16 mouse cellular contexts compared by ENCODE assay signal in the genomic region with DNA sequence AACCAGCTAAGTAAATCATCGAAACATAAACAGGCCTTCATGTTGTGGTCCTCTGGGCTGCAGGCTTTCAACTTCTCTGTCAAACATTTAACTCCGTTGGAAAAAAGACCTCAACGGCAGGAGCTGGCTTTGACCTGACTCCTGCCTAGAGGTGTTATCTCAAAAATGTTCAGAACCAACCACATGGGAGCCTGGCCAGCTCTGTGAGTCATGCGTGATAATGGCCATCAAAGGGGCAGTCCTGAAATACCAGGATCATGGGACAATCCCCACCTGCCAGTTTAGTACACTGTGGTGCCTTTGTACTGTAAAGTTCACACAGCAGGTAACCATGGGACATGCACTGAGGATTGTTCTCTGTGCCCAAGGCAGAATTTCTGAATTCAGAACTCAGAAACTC.
A peak's percentile ranks its signal among the peaks of the same experiment; 100 is the strongest.
DNase-seq lines count a peak whose midpoint lies in the region; ATAC-seq lines count a peak whose summit lies in the region.
"Had no signal": no experiment of that assay in that cellular context is flagged by ENCODE, and none has a peak within 500 bp of the region (broad histone marks: within the 10 kb centered on the region; RNA-seq: fewer than 3 reads in every experiment).

No protein-coding gene starts in this region.

- H3K9me3 ChIP-seq in kidney, embryonic 15.5 days (replicated peaks) = no peaks in the 10 kb centered on the region
- no peaks in the 10 kb centered on the region for H3K9me3 ChIP-seq in heart, embryonic 13.5 days
- H3K9me3 ChIP-seq in intestine, embryonic 16.5 days (ENCODE audit: control insufficient read depth, low read length) = no peaks in the 10 kb centered on the region
- no peaks in the 10 kb centered on the region for H3K9me3 ChIP-seq in stomach, embryonic 15.5 days
- H3K9me3 ChIP-seq: hindbrain, embryonic 15.5 days; midbrain, embryonic 13.5 days; neural tube, embryonic 12.5 days had no signal

- H3K4me3 ChIP-seq in kidney, embryonic 15.5 days (replicated peaks) = no peak overlapping the region
- H3K4me3 ChIP-seq in heart, embryonic 13.5 days = no peak overlapping the region
- H3K4me3 ChIP-seq in intestine, embryonic 16.5 days (ENCODE audit: low read length) = no peak overlapping the region
- H3K4me3 ChIP-seq in stomach, embryonic 15.5 days (replicated peaks) = no peak overlapping the region
- H3K4me3 ChIP-seq: hindbrain, embryonic 15.5 days; midbrain, embryonic 13.5 days; neural tube, embryonic 12.5 days had no signal

- peak overlapping the region; percentile 6; the same call in 1 of the 2 replicates for H3K27ac ChIP-seq in kidney, embryonic 15.5 days
- H3K27ac ChIP-seq in heart, embryonic 13.5 days (replicated peaks) = peak overlapping the region; percentile 68
- H3K27ac ChIP-seq in intestine, embryonic 16.5 days (ENCODE audit: low read length) = no peak overlapping the region
- peak overlapping the region; percentile 40; the same call in 1 of the 2 replicates for H3K27ac ChIP-seq in stomach, embryonic 15.5 days
- H3K27ac ChIP-seq: hindbrain, embryonic 15.5 days; liver, embryonic 14.5 days; midbrain, embryonic 13.5 days; neural tube, embryonic 12.5 days had no signal

- no peaks in the 10 kb centered on the region for H3K36me3 ChIP-seq in kidney, embryonic 15.5 days
- no peaks in the 10 kb centered on the region for H3K36me3 ChIP-seq in heart, embryonic 13.5 days
- H3K36me3 ChIP-seq in intestine, embryonic 16.5 days (ENCODE audit: control insufficient read depth, insufficient read depth, low read length) = no peaks in the 10 kb centered on the region
- H3K36me3 ChIP-seq in stomach, embryonic 15.5 days = no peaks in the 10 kb centered on the region
- H3K36me3 ChIP-seq: hindbrain, embryonic 15.5 days; midbrain, embryonic 13.5 days; neural tube, embryonic 12.5 days had no signal

- 35% methylated on average over 4 of the region's 4 CpGs for WGBS in kidney, embryonic 15.5 days
- WGBS in heart, embryonic 13.5 days = 19% methylated on average over 4 of the region's 4 CpGs
- WGBS in intestine, embryonic 16.5 days = 22% methylated on average over 4 of the region's 4 CpGs
- WGBS in stomach, embryonic 15.5 days = 23% methylated on average over 4 of the region's 4 CpGs

- DNase-seq in kidney, postnatal 36 days = no peak
- no peak for DNase-seq in ovary, postnatal 10 days (ENCODE audit: low spot score)
- DNase-seq in urinary bladder, postnatal 10 days (ENCODE audit: low spot score) = no peak
- no peak for DNase-seq in ovary, postnatal 14 days (ENCODE audit: low spot score)
- DNase-seq: adrenal gland, postnatal 14 days; layer of hippocampus, adult 9-11 months; right cerebral cortex, postnatal 25 days had no signal

- H3K4me1 ChIP-seq in kidney, embryonic 15.5 days = 0 out of 2 replicates have a peak, but pooled peaks cover 4% of the 10 kb centered on the region
- H3K4me1 ChIP-seq in heart, embryonic 13.5 days = peaks cover 16% of the 10 kb centered on the region
- H3K4me1 ChIP-seq in intestine, embryonic 16.5 days (ENCODE audit: control insufficient read depth, insufficient read depth, low read length) = no peaks in the 10 kb centered on the region
- H3K4me1 ChIP-seq in stomach, embryonic 15.5 days = no peaks in the 10 kb centered on the region
- H3K4me1 ChIP-seq: midbrain, embryonic 13.5 days; neural tube, embryonic 12.5 days had no signal

- 0 out of 2 replicates have a peak, but pooled peaks have one; percentile 49 for ATAC-seq in kidney, embryonic 15.5 days (replicated peaks; ENCODE audit: low FRiP score)
- peak; percentile 77; the same call in 1 of the 2 replicates for ATAC-seq in heart, embryonic 13.5 days (ENCODE audit: extremely low read depth, insufficient number of reproducible peaks, low FRiP score, low TSS enrichment)
- peak; percentile 81 for ATAC-seq in intestine, embryonic 16.5 days
- ATAC-seq in stomach, embryonic 15.5 days (ENCODE audit: insufficient read depth, low FRiP score, low read depth) = peak; percentile 91
- ATAC-seq: midbrain, embryonic 13.5 days; Patski had no signal

- H3K9ac ChIP-seq in kidney, embryonic 15.5 days = no peak overlapping the region
- no peak overlapping the region for H3K9ac ChIP-seq in heart, embryonic 13.5 days
- H3K9ac ChIP-seq in intestine, embryonic 16.5 days (ENCODE audit: low read depth, low read length) = no peak overlapping the region
- H3K9ac ChIP-seq in stomach, embryonic 15.5 days = no peak overlapping the region
- H3K9ac ChIP-seq: hindbrain, embryonic 15.5 days; liver, embryonic 14.5 days; midbrain, embryonic 13.5 days; neural tube, embryonic 12.5 days had no signal

- no peaks in the 10 kb centered on the region for H3K27me3 ChIP-seq in kidney, embryonic 15.5 days
- H3K27me3 ChIP-seq in heart, embryonic 13.5 days (replicated peaks) = no peaks in the 10 kb centered on the region
- no peaks in the 10 kb centered on the region for H3K27me3 ChIP-seq in intestine, embryonic 16.5 days (replicated peaks; ENCODE audit: control insufficient read depth, insufficient read depth, low read length)
- H3K27me3 ChIP-seq in stomach, embryonic 15.5 days (replicated peaks) = no peaks in the 10 kb centered on the region
- H3K27me3 ChIP-seq: hindbrain, embryonic 15.5 days; midbrain, embryonic 13.5 days; neural tube, embryonic 12.5 days had no signal

- H3K4me2 ChIP-seq in kidney, embryonic 15.5 days = no peak overlapping the region
- H3K4me2 ChIP-seq in heart, embryonic 13.5 days = no peak overlapping the region
- no peak overlapping the region for H3K4me2 ChIP-seq in intestine, embryonic 16.5 days (ENCODE audit: low read depth, low read length)
- H3K4me2 ChIP-seq in stomach, embryonic 15.5 days = no peak overlapping the region
- H3K4me2 ChIP-seq: hindbrain, embryonic 15.5 days; midbrain, embryonic 13.5 days; neural tube, embryonic 12.5 days had no signal
